Mouse (Mus musculus) thymus, adult 2 months (tissue): Measurements from ENCODE around the gene Fam166b.

ENCODE experiments used
- CTCF ChIP-seq: fragments of 200-500 bp; IDR thresholded peaks from 2 replicates; pipeline ENCODE4 v1.5.1; 2012; ENCODE audit warnings: mild to moderate bottlenecking, control low read depth, low read length, moderate library complexity, borderline replicate concordance; ENCODE audit not compliant: control insufficient read depth, poor library complexity, insufficient read depth; ENCODE audit errors: extremely low read depth
- POLR2A ChIP-seq: fragments of 200-500 bp; IDR thresholded peaks from 2 replicates; pipeline ENCODE4 v1.6.1; 2012; ENCODE audit warnings: mild to moderate bottlenecking, low read length, control low read depth, moderate library complexity; ENCODE audit not compliant: control insufficient read depth, poor library complexity, insufficient read depth; ENCODE audit errors: extremely low read depth

DNA sequence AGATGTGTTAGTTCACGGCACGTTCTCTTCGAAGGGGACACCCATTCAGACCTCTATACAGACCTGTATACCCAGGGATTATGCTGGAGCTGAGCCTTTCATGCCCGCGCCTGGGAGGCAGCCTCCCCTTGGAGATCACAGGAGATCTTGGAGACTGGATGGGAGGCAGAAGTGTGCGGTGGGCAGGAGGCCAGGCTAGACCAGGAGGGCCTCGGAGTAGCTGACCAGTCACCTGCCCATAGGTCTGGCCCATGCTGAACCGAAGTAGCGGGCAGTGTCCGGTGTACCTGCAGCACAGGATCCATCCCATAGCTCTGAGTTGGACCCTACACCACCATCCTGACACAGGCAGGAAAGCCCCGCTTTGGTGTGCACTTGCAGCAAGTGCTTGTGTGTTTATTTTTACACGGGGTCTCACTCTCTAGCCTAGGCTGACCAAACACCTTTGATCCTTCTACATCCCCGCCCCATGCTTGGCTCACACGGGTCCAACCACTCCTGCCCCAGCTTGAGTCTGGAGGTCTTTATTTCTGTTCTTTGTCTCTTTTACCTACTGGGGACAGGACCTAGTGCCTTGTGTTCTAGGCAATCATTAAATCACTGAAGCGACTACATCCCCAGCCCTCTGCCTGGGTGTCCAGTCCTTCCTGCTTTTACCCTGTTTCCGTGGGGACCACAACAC lies 613 bp downstream of the Fam166b start:
- no peak for TF ChIP-seq CTCF
- TF ChIP-seq POLR2A: no peak
